Mouse (Mus musculus) kidney, adult 2 months (tissue): ENCODE data around the gene Nudt2. TPM values are rescaled to one million over a fixed set of nuclear protein-coding genes. Genes with fewer than 3 reads are reported as not detected.

Experiments used
- DNase-seq: peaks from one replicate; pipeline ENCODE4 v3.0.0; 2021
- H3K27ac ChIP-seq: fragments of 200-500 bp; 2 replicates; pipeline ENCODE4 v1.5.1; 2012; ENCODE audit warnings: low read depth, low read length, control low read depth, inconsistent platforms; ENCODE audit not compliant: insufficient read depth
- H3K27me3 ChIP-seq: fragments of 200-500 bp; replicated peaks from 2 replicates; pipeline ENCODE4 v1.6.1; 2012; ENCODE audit warnings: mild to moderate bottlenecking, moderate library complexity, low read length, inconsistent platforms; ENCODE audit not compliant: control insufficient read depth, insufficient read depth
- H3K36me3 ChIP-seq: fragments of 200-500 bp; 2 replicates; pipeline ENCODE4 v1.6.1; 2012; ENCODE audit warnings: mild to moderate bottlenecking, moderate library complexity, low read length, inconsistent platforms; ENCODE audit not compliant: control insufficient read depth, insufficient read depth
- H3K4me1 ChIP-seq: fragments of 200-500 bp; 2 replicates; pipeline ENCODE4 v1.6.1; 2011; ENCODE audit warnings: low read length; ENCODE audit not compliant: control insufficient read depth, insufficient read depth
- H3K4me3 ChIP-seq: fragments of 200-500 bp; 2 replicates; pipeline ENCODE4 v1.5.1; 2011; ENCODE audit warnings: mild to moderate bottlenecking, low read depth, low read length, control low read depth; ENCODE audit not compliant: insufficient read depth
- CTCF ChIP-seq: fragments of 200-500 bp; conservative IDR thresholded peaks from 2 replicates; pipeline ENCODE4 v1.5.1; 2011; ENCODE audit warnings: low read depth, mild to moderate bottlenecking, control low read depth, low read length, moderate library complexity, mixed read lengths; ENCODE audit not compliant: insufficient read depth, insufficient read length
- POLR2A ChIP-seq: fragments of 200-500 bp; IDR thresholded peaks from one replicate; pipeline ENCODE4 v1.6.1; 2011; ENCODE audit warnings: low read depth, low read length, control low read depth
- WGBS: fragments of 180-500 bp; shearing (Covaris S2); methylation state at CpG from one replicate; pipeline ENCODE4 v1.1.7; 2018; 5-methylcytosine and 5-hydroxymethylcytosine counted together
- polyA plus RNA-seq: library from polyadenylated mRNA; depleted of rRNA; stranded (reverse); fragments of >200 nt; gene quantifications from 2 replicates; pipeline ENCODE4 v1.2.3, GENCODE M21; 2012

Gene Nudt2
- polyA plus RNA-seq, 1 experiment, result 34.9 TPM

- H3K4me1 ChIP-seq, result peaks cover 8% of the 10 kb centered on the region; the same call in 1 of the 2 replicates
- H3K36me3 ChIP-seq, result no peaks in the 10 kb centered on the region
- H3K27ac ChIP-seq, result no peak overlapping the region
- 15% methylated on average over 22 of the region's 22 CpGs for WGBS
- H3K4me3 ChIP-seq, result peak overlapping the region; percentile 49
- no peak for DNase-seq
- no peaks in the 10 kb centered on the region for H3K27me3 ChIP-seq
- no peak for TF ChIP-seq POLR2A
- TF ChIP-seq CTCF, result no peak
Measured at GRCm38 (mm10) chr4:41507326-41507924, 42.5 kb downstream of the Nudt2 start.

DNA sequence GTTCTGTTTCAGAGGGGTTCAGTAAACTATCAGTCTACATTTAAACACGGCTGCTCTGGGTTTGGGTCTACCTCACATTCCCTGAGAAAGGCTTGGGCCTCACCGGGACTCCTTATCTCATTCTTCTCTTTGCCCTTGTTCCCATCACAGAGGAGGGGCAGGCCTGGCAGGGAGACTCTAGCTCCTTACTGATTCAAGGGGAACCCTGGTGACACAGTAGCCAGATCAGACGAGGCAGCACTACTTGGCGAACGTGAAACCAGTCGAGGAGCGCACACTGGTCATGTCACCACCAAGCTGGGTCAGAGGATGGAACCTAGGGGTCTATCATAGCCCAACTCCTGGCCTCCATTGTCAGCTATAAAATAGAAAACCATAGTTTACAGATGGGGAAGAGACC, 43.0 kb downstream of the Nudt2 start:
- no peak overlapping the region for H3K4me3 ChIP-seq
- H3K27ac ChIP-seq, result no peak overlapping the region
- H3K27me3 ChIP-seq, result no peaks in the 10 kb centered on the region
- H3K36me3 ChIP-seq, result no peaks in the 10 kb centered on the region
- WGBS, result 76% methylated on average over 7 of the region's 7 CpGs
- peaks cover 8% of the 10 kb centered on the region; the same call in 1 of the 2 replicates for H3K4me1 ChIP-seq
- TF ChIP-seq POLR2A, result no peak
- TF ChIP-seq CTCF, result no peak
- DNase-seq, result no peak

DNA sequence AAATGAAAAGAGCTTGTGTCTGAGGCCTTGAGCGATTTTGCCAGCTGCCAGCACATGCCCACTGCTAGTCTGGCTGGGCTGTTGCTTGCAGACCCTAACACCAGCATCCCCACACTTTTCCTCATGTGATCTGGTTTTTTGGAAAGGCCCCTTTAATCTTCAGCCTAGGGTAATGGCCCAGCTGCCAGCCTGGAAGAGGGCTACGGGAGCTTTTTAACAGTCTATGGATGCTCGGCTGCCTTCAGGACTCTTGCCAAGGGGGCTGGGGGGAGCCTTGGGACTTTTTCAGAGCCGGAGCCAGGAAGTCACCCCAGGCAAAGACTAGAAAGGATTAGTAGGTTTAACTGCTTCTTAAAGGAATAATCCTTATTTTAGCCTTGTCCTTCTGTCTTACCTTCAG, 48.4 kb downstream of the Nudt2 start:
- TF ChIP-seq CTCF, result no peak
- TF ChIP-seq POLR2A, result no peak
- Histone ChIP-seq H3K36me3 (no peaks in the 10 kb centered on the region), H3K27me3 (no peaks in the 10 kb centered on the region), H3K27ac (no peak overlapping the region), H3K4me1 (no peaks in the 10 kb centered on the region), H3K4me3 (no peak overlapping the region)
- WGBS, result 40% methylated on average over 4 of the region's 4 CpGs
- no peak for DNase-seq

DNA sequence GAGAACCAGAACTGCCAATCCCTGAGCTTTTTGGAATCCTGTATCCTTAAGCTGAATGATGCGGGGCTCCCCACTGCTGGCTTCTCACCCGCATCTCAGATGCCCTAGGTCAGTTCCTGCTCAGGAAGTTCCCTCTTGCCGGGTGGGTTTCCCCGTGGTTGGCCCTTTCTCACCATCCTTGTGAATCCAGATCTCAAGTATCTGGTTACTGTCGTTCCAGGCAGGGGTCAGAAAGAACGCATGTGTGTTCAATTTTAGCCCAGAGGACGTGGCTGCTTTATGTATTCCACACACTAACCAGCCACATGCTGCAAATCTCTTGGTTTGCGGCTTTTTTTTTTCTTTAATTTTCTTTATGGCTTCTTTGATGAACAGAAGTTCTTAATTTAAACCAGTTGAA, 48.8 kb downstream of the Nudt2 start:
- no peak for DNase-seq
- H3K27me3 ChIP-seq, result no peaks in the 10 kb centered on the region
- H3K36me3 ChIP-seq, result no peaks in the 10 kb centered on the region
- H3K27ac ChIP-seq, result no peak overlapping the region
- H3K4me1 ChIP-seq, result no peaks in the 10 kb centered on the region
- H3K4me3 ChIP-seq, result no peak overlapping the region
- WGBS, result 26% methylated on average over 8 of the region's 8 CpGs
- no peak for TF ChIP-seq POLR2A
- no peak for TF ChIP-seq CTCF

DNA sequence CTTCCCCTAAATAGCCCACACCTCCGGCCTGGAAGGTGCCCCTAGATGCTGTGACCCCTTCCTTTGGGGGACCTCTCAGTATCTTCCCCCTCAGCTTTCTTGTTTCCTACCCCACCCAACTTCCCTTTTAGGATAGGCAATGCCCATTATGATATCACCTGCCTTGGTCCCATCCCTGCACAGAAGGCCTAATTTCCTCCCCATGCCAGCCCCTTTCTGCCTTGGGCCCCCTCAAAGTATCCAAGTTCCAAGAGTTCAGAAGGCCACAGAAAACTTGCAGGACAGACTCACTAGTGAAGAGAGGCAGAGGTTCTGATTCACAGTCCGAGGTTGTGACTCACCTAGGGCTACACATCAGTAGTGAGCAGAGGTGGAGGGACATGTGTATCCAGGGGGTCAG, 52.3 kb downstream of the Nudt2 start, which contains the start of gene 1110017D15Rik:
1110017D15Rik (minus strand) TSS at position 101 of the 400 bp plus-strand sequence.
- TF ChIP-seq CTCF (no peak), POLR2A (no peak)
- H3K4me1 ChIP-seq, result no peaks in the 10 kb centered on the region
- 84% methylated on average over 2 of the region's 2 CpGs for WGBS
- no peak within 1 kb of the TSS for H3K4me3 ChIP-seq
- H3K36me3 ChIP-seq, result no peaks in the 10 kb centered on the region
- H3K27ac ChIP-seq, result no peak within 1 kb of the TSS
- no peaks in the 10 kb centered on the region for H3K27me3 ChIP-seq
- DNase-seq, result no peak

DNA sequence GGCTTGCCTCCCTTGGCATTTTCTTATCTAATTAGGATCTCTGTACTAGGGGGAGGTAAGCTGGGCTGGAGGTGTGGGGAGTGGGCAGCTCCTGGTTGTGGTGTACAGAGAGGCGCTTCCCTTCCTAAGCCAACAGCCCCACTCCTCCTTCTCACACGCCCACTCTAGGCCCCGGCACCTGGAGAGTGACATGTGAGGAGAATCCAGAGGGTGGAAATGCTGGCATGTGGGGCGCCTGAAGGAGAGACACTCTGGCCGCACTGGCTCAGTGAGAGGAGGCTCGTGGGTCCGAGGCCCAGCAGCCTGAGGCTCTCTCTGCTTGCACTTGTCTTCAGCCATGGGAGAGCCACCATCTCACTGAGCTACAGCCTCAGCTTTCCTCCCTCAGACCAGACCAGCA, 53.4 kb downstream of the Nudt2 start:
- TF ChIP-seq CTCF (no peak), POLR2A (no peak)
- WGBS, result 90% methylated on average over 7 of the region's 7 CpGs
- Histone ChIP-seq H3K36me3 (no peaks in the 10 kb centered on the region), H3K27me3 (no peaks in the 10 kb centered on the region), H3K27ac (no peak overlapping the region), H3K4me1 (no peaks in the 10 kb centered on the region), H3K4me3 (no peak overlapping the region)
- no peak for DNase-seq

DNA sequence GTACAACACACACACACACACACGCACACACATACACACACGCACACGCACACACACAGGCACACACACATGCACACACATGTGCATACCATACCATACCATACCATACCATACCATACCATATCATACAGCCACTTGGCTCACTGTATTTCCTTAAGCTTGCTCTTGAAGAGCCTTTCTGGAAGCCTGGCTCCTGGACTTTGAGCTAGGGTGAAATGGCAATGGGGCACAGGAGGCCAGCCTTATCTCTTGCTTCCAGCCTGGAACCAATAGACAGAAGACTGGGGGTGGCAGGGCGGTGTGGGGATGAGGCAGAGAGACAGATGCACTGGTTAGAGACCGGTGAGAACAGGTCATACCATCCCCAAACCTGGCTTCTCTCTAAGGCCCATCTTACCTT, 54.2 kb downstream of the Nudt2 start:
- H3K27ac ChIP-seq, result no peak overlapping the region
- TF ChIP-seq POLR2A (no peak), CTCF (no peak)
- 98% methylated on average over 5 of the region's 5 CpGs for WGBS
- H3K27me3 ChIP-seq, result no peaks in the 10 kb centered on the region
- H3K4me1 ChIP-seq, result no peaks in the 10 kb centered on the region
- H3K4me3 ChIP-seq, result no peak overlapping the region
- H3K36me3 ChIP-seq, result no peaks in the 10 kb centered on the region
- no peak for DNase-seq

- H3K27ac ChIP-seq, result no peak overlapping the region
- H3K27me3 ChIP-seq, result no peaks in the 10 kb centered on the region
- 69% methylated on average over 14 of the region's 14 CpGs for WGBS
- no peak for DNase-seq
- H3K4me3 ChIP-seq, result no peak overlapping the region
- H3K36me3 ChIP-seq, result no peaks in the 10 kb centered on the region
- no peaks in the 10 kb centered on the region for H3K4me1 ChIP-seq
- TF ChIP-seq CTCF, result no peak
- TF ChIP-seq POLR2A, result no peak
Measured at GRCm38 (mm10) chr4:41520641-41521040, 55.7 kb downstream of the Nudt2 start.
